Mouse (Mus musculus) liver, embryonic 11.5 days (tissue): ENCODE measurements around the gene Ldlrad3. TPM values are rescaled to one million over a fixed set of nuclear protein-coding genes. Genes with fewer than 3 reads are reported as not detected.

Source experiments
- ATAC-seq: fragments of 200-750 bp; cut with Nextera tagmentation; replicated peaks from 2 replicates; pipeline ENCODE4 v1.8.0; 2017; ENCODE audit warnings: moderate number of reproducible peaks, mild to moderate bottlenecking, moderate TSS enrichment, moderate library complexity; ENCODE audit not compliant: low FRiP score
- DNase-seq: peaks from one replicate; pipeline ENCODE4 v3.0.0-alpha.2; 2017; ENCODE audit warnings: low spot score
- H3K27ac ChIP-seq: fragments of 300-500 bp; sonication (generic); 2 replicates; pipeline ENCODE4 v1.5.1; 2014; ENCODE audit warnings: mild to moderate bottlenecking, low read depth, low read length, control low read depth
- H3K27me3 ChIP-seq: fragments of 300-500 bp; sonication (generic); replicated peaks from 2 replicates; pipeline ENCODE4 v1.6.1; 2014; ENCODE audit warnings: low read length, mixed read lengths; ENCODE audit not compliant: control insufficient read depth, insufficient read depth
- H3K36me3 ChIP-seq: fragments of 300-500 bp; sonication (generic); 2 replicates; pipeline ENCODE4 v1.6.1; 2014; ENCODE audit warnings: mild to moderate bottlenecking, low read length, moderate library complexity, mixed read lengths; ENCODE audit not compliant: control insufficient read depth, insufficient read depth
- H3K4me1 ChIP-seq: fragments of 300-500 bp; sonication (generic); replicated peaks from 2 replicates; pipeline ENCODE4 v1.6.1; 2014; ENCODE audit warnings: low read length, mixed read lengths; ENCODE audit not compliant: control insufficient read depth, insufficient read depth
- H3K4me2 ChIP-seq: fragments of 300-500 bp; sonication (generic); 2 replicates; pipeline ENCODE4 v1.6.1; 2014; ENCODE audit warnings: mild to moderate bottlenecking, control low read depth, moderate library complexity
- H3K4me3 ChIP-seq: fragments of 300-500 bp; sonication (generic); 2 replicates; pipeline ENCODE4 v1.5.1; 2014; ENCODE audit warnings: low read depth, low read length, control low read depth
- H3K9ac ChIP-seq: fragments of 300-500 bp; sonication (generic); 2 replicates; pipeline ENCODE4 v1.6.1; 2014; ENCODE audit warnings: low read depth, low read length, control low read depth
- H3K9me3 ChIP-seq: fragments of 300-500 bp; sonication (generic); 2 replicates; pipeline ENCODE4 v1.6.1; 2016; ENCODE audit warnings: low read length, inconsistent platforms, mixed read lengths; ENCODE audit not compliant: control insufficient read depth
- WGBS: fragments of 180-500 bp; shearing (Covaris S2); extraction: QIAGEN DNeasy Blood & Tissue Kit; methylation state at CpG from one replicate; pipeline ENCODE4 v1.1.7; 2014; 5-methylcytosine and 5-hydroxymethylcytosine counted together
- polyA plus RNA-seq: library from polyadenylated mRNA; unstranded; fragments of >200 nt; fragmentation: Nextera tagmentation; extraction: Ambion mirVana; gene quantifications from 2 replicates; pipeline ENCODE4 v1.2.1, GENCODE M21; 2014

Gene Ldlrad3
- polyA plus RNA-seq, 1 experiment from 2014 or later = 17.9 TPM

GRCm38 (mm10) chr2:101909326-101910080 is 276.7 kb downstream of the Ldlrad3 start:
- ATAC-seq (no peak), DNase-seq (no peak)
- H3K36me3 ChIP-seq = no peaks in the 10 kb centered on the region
- no peak overlapping the region for H3K4me2 ChIP-seq
- 85% methylated on average over 15 of the region's 15 CpGs for WGBS
- H3K9ac ChIP-seq = no peak overlapping the region
- H3K4me1 ChIP-seq = peaks cover 6% of the 10 kb centered on the region; the same call in 1 of the 2 replicates
- H3K27ac ChIP-seq = no peak overlapping the region
- no peaks in the 10 kb centered on the region for H3K9me3 ChIP-seq
- H3K27me3 ChIP-seq = no peaks in the 10 kb centered on the region
- H3K4me3 ChIP-seq = no peak overlapping the region

- Histone ChIP-seq H3K27me3 (no peaks in the 10 kb centered on the region), H3K9me3 (no peaks in the 10 kb centered on the region), H3K4me2 (no peak overlapping the region), H3K36me3 (no peaks in the 10 kb centered on the region), H3K4me3 (no peak overlapping the region), H3K4me1 (peaks cover 6% of the 10 kb centered on the region; the same call in 1 of the 2 replicates), H3K9ac (no peak overlapping the region), H3K27ac (no peak overlapping the region)
- no peak for ATAC-seq
- WGBS = 60% methylated on average over 13 of the region's 13 CpGs
- no peak for DNase-seq
Measured at GRCm38 (mm10) chr2:101908773-101909172, 277.4 kb downstream of the Ldlrad3 start.

GRCm38 (mm10) chr2:101907386-101908022 is 278.7 kb downstream of the Ldlrad3 start:
- DNase-seq (no peak), ATAC-seq (no peak)
- WGBS = 81% methylated on average over 10 of the region's 10 CpGs

GRCm38 (mm10) chr2:101906379-101906690 is 279.9 kb downstream of the Ldlrad3 start:
- Histone ChIP-seq H3K4me2 (peak overlapping the region; percentile 51), H3K36me3 (no peaks in the 10 kb centered on the region), H3K27ac (no peak overlapping the region), H3K9ac (no peak overlapping the region), H3K4me1 (peaks cover 6% of the 10 kb centered on the region; the same call in 1 of the 2 replicates), H3K27me3 (no peaks in the 10 kb centered on the region), H3K9me3 (no peaks in the 10 kb centered on the region), H3K4me3 (no peak overlapping the region)
- ATAC-seq (peak; percentile 25; the same call in 1 of the 2 replicates), DNase-seq (no peak)
- WGBS = 64% methylated on average over 5 of the region's 5 CpGs

More at GRCm38 (mm10) chr2:101907386-101908022, 278.7 kb downstream of the Ldlrad3 start:
- no peak overlapping the region for H3K9ac ChIP-seq
- no peak overlapping the region for H3K4me3 ChIP-seq
- H3K9me3 ChIP-seq = no peaks in the 10 kb centered on the region
- no peaks in the 10 kb centered on the region for H3K36me3 ChIP-seq
- no peak overlapping the region for H3K27ac ChIP-seq
- no peak overlapping the region for H3K4me2 ChIP-seq
- H3K27me3 ChIP-seq = no peaks in the 10 kb centered on the region
- peaks cover 6% of the 10 kb centered on the region; the same call in 1 of the 2 replicates for H3K4me1 ChIP-seq

- DNase-seq (peak; percentile 71), ATAC-seq (peak; percentile 40)
- Histone ChIP-seq H3K4me1 (peaks cover 6% of the 10 kb centered on the region; the same call in 1 of the 2 replicates), H3K36me3 (no peaks in the 10 kb centered on the region), H3K27me3 (no peaks in the 10 kb centered on the region), H3K27ac (no peak overlapping the region), H3K4me3 (no peak overlapping the region), H3K4me2 (peak overlapping the region; percentile 51), H3K9ac (peak overlapping the region; percentile 32; the same call in 1 of the 2 replicates), H3K9me3 (no peaks in the 10 kb centered on the region)
- WGBS = 30% methylated on average over 21 of the region's 21 CpGs
Measured at GRCm38 (mm10) chr2:101905534-101906378, 280.4 kb downstream of the Ldlrad3 start.

GRCm38 (mm10) chr2:101902196-101902595 is 284.0 kb downstream of the Ldlrad3 start:
- H3K27ac ChIP-seq = no peak overlapping the region
- no peak overlapping the region for H3K4me2 ChIP-seq
- H3K9me3 ChIP-seq = no peaks in the 10 kb centered on the region
- ATAC-seq = no peak
- no peak overlapping the region for H3K4me3 ChIP-seq
- WGBS = 88% methylated on average over 4 of the region's 4 CpGs
- DNase-seq = no peak
- no peaks in the 10 kb centered on the region for H3K36me3 ChIP-seq
- H3K9ac ChIP-seq = no peak overlapping the region
- peaks cover 3% of the 10 kb centered on the region; the same call in 1 of the 2 replicates for H3K4me1 ChIP-seq
- H3K27me3 ChIP-seq = no peaks in the 10 kb centered on the region

Other genes with a start within 250 kb of the Ldlrad3 start
- 21.8 and 23.1 TPM in 2 replicates for gene Trim44, start 221.4 kb upstream of the Ldlrad3 start, polyA plus RNA-seq